Mouse (Mus musculus) gastrocnemius, postnatal 25 days (tissue): ENCODE measurements around the gene Plrg1. TPM values are rescaled to one million over a fixed set of nuclear protein-coding genes. Genes with fewer than 3 reads are reported as not detected.

Experiments
- total RNA-seq, 2 experiments: library from RNA; stranded (reverse); gene quantifications; 1 replicate in 1 of 2; 2 replicates in 1 of 2; pipeline ENCODE4 v1.2.3; 2021

The Plrg1 gene
- total RNA-seq, 2 experiments from 2014 or later, result 18.6 to 20.1 TPM

Other genes starting within 250 kb of the Plrg1 start
- gene Rbm46, start 179.0 kb upstream of the Plrg1 start, total RNA-seq, result under 1 TPM; 0.20 to 0.27 TPM
- gene Lrat, start 151.5 kb upstream of the Plrg1 start, total RNA-seq, result under 1 TPM; 0.05 to 0.08 TPM
- gene Fgg, start 47.8 kb upstream of the Plrg1 start, total RNA-seq, result not detected
- gene Fga, start 29.4 kb upstream of the Plrg1 start, total RNA-seq, result not detected
- not detected for gene Fgb, start 5.7 kb upstream of the Plrg1 start, total RNA-seq
- gene Dchs2, start 72.4 kb downstream of the Plrg1 start, total RNA-seq, result 1 to 10 TPM in 1 of 2 experiments, under 1 TPM in 1; 0.67 to 1.8 TPM